Mouse (Mus musculus) stomach, postnatal 0 days (tissue): ENCODE measurements around the gene Tmem120b. TPM values are rescaled to one million over a fixed set of nuclear protein-coding genes. Genes with fewer than 3 reads are reported as not detected.

Source experiments
- ATAC-seq: fragments of 200-750 bp; cut with Nextera tagmentation; 2 replicates; pipeline ENCODE4 v1.8.0; 2017; ENCODE audit not compliant: low FRiP score, low TSS enrichment
- DNase-seq: peaks from one replicate; pipeline ENCODE4 v3.0.0-alpha.2; 2016; ENCODE audit warnings: low spot score
- H3K27ac ChIP-seq: fragments of 300-500 bp; sonication (generic); replicated peaks from 2 replicates; pipeline ENCODE4 v1.5.1; 2014; ENCODE audit warnings: mild to moderate bottlenecking, control low read depth
- H3K27me3 ChIP-seq: fragments of 300-500 bp; sonication (generic); 2 replicates; pipeline ENCODE4 v1.6.1; 2014; ENCODE audit warnings: low read length; ENCODE audit not compliant: control insufficient read depth, insufficient read depth
- H3K36me3 ChIP-seq: fragments of 300-500 bp; sonication (generic); 2 replicates; pipeline ENCODE4 v1.6.1; 2014; ENCODE audit warnings: low read length, mixed read lengths; ENCODE audit not compliant: control insufficient read depth, insufficient read depth
- H3K4me1 ChIP-seq: fragments of 300-500 bp; sonication (generic); replicated peaks from 2 replicates; pipeline ENCODE4 v1.6.1; 2014; ENCODE audit warnings: antibody characterized with exemption; ENCODE audit not compliant: control insufficient read depth, insufficient read depth
- H3K4me2 ChIP-seq: fragments of 300-500 bp; sonication (generic); replicated peaks from 2 replicates; pipeline ENCODE4 v1.6.1; 2014; ENCODE audit warnings: low read depth, mild to moderate bottlenecking, control low read depth, moderate library complexity
- H3K4me3 ChIP-seq: fragments of 300-500 bp; sonication (generic); 2 replicates; pipeline ENCODE4 v1.5.1; 2014; ENCODE audit warnings: low read depth, low read length, control low read depth
- H3K9ac ChIP-seq: fragments of 300-500 bp; sonication (generic); 2 replicates; pipeline ENCODE4 v1.6.1; 2014; ENCODE audit warnings: mild to moderate bottlenecking, low read length, control low read depth, mixed read lengths
- H3K9me3 ChIP-seq: fragments of 300-500 bp; sonication (generic); 2 replicates; pipeline ENCODE4 v1.6.1; 2016; ENCODE audit warnings: low read length; ENCODE audit not compliant: control insufficient read depth
- CTCF ChIP-seq: IDR thresholded peaks from 2 replicates; pipeline ENCODE4 v1.5.1; 2016; ENCODE audit warnings: antibody characterized with exemption, low read depth, mild to moderate bottlenecking, moderate library complexity
- EP300 ChIP-seq: optimal IDR thresholded peaks from 2 replicates; pipeline ENCODE3; 2016; ENCODE audit warnings: antibody characterized with exemption
- WGBS: fragments of 180-500 bp; shearing (Covaris S2); extraction: QIAGEN DNeasy Blood & Tissue Kit; methylation state at CpG from one replicate; pipeline ENCODE4 v1.1.7; 2014; 5-methylcytosine and 5-hydroxymethylcytosine counted together
- polyA plus RNA-seq: library from polyadenylated mRNA; unstranded; fragments of >200 nt; fragmentation: Nextera tagmentation; extraction: Ambion mirVana; gene quantifications from 2 replicates; pipeline ENCODE4 v1.2.1, GENCODE M21; 2015

Tmem120b gene
- polyA plus RNA-seq, 1 experiment from 2014 or later, result 9.1 TPM

- WGBS, result 40% methylated on average over 7 of the region's 7 CpGs
Measured at GRCm38 (mm10) chr5:123114924-123115323, 46.7 kb downstream of the Tmem120b start.

DNA sequence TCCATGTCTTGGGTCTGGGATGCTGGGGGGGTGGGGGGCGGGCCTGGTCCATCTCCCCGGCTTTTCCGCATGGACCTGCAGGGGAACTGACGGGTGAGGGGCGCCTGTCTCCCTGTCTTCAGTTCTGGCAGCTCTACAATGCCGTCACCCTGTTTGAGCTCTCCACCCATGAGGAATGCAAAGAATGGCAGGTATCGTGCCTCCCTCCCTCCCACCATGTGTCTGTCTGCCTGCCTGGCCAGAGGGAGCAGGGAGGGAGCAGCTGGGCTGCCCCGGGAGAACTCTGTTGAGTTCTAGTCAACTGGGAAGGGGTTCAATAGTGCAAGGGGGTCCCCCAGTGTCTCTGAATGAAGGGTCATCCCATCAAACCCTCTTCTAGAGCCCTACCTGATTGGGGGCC is 47.9 kb downstream of the Tmem120b start:
- 63% methylated on average over 8 of the region's 8 CpGs for WGBS
- ATAC-seq, result no peak
- no peak overlapping the region for H3K27ac ChIP-seq

More at GRCm38 (mm10) chr5:123114924-123115323, 46.7 kb downstream of the Tmem120b start:
- no peaks in the 10 kb centered on the region; the same call in 1 of the 2 replicates for H3K36me3 ChIP-seq
- no peaks in the 10 kb centered on the region for H3K9me3 ChIP-seq
- no peaks in the 10 kb centered on the region for H3K4me1 ChIP-seq
- H3K4me2 ChIP-seq, result no peak overlapping the region
- no peak overlapping the region for H3K4me3 ChIP-seq
- H3K9ac ChIP-seq, result no peak overlapping the region
- no peak for DNase-seq
- no peaks in the 10 kb centered on the region for H3K27me3 ChIP-seq
- TF ChIP-seq CTCF (peak; percentile 73), EP300 (no peak)
- no peak; the same call in 1 of the 2 replicates for ATAC-seq
- no peak overlapping the region for H3K27ac ChIP-seq

GRCm38 (mm10) chr5:123117257-123117656 is 49.0 kb downstream of the Tmem120b start:
- peak; percentile 86 for DNase-seq
- Histone ChIP-seq H3K4me2 (no peak overlapping the region), H3K27me3 (no peaks in the 10 kb centered on the region), H3K4me3 (no peak overlapping the region), H3K4me1 (no peaks in the 10 kb centered on the region), H3K9me3 (no peaks in the 10 kb centered on the region), H3K9ac (no peak overlapping the region), H3K27ac (no peak overlapping the region), H3K36me3 (no peaks in the 10 kb centered on the region; the same call in 1 of the 2 replicates)
- peak; percentile 74 for ATAC-seq
- TF ChIP-seq CTCF, result peak; percentile 93
- TF ChIP-seq EP300, result no peak
- 20% methylated on average over 10 of the region's 10 CpGs for WGBS

More for the DNA sequence above, 47.9 kb downstream of the Tmem120b start:
- no peak overlapping the region for H3K4me3 ChIP-seq
- no peaks in the 10 kb centered on the region for H3K27me3 ChIP-seq
- H3K9me3 ChIP-seq, result no peaks in the 10 kb centered on the region
- H3K36me3 ChIP-seq, result no peaks in the 10 kb centered on the region; the same call in 1 of the 2 replicates
- H3K4me2 ChIP-seq, result no peak overlapping the region
- no peak overlapping the region for H3K9ac ChIP-seq
- no peaks in the 10 kb centered on the region for H3K4me1 ChIP-seq
- TF ChIP-seq EP300, result no peak
- TF ChIP-seq CTCF, result no peak
- DNase-seq, result no peak

- TF ChIP-seq CTCF (no peak), EP300 (no peak)
- H3K9me3 ChIP-seq, result no peaks in the 10 kb centered on the region
- DNase-seq (peak; percentile 45), ATAC-seq (no peak)
- H3K4me1 ChIP-seq, result no peaks in the 10 kb centered on the region
- no peak overlapping the region for H3K27ac ChIP-seq
- no peak overlapping the region for H3K9ac ChIP-seq
- WGBS, result 60% methylated on average over 8 of the region's 8 CpGs
- no peak overlapping the region for H3K4me2 ChIP-seq
- H3K27me3 ChIP-seq, result no peaks in the 10 kb centered on the region
- no peaks in the 10 kb centered on the region; the same call in 1 of the 2 replicates for H3K36me3 ChIP-seq
- H3K4me3 ChIP-seq, result no peak overlapping the region
Measured at GRCm38 (mm10) chr5:123117773-123118172, 49.6 kb downstream of the Tmem120b start.

DNA sequence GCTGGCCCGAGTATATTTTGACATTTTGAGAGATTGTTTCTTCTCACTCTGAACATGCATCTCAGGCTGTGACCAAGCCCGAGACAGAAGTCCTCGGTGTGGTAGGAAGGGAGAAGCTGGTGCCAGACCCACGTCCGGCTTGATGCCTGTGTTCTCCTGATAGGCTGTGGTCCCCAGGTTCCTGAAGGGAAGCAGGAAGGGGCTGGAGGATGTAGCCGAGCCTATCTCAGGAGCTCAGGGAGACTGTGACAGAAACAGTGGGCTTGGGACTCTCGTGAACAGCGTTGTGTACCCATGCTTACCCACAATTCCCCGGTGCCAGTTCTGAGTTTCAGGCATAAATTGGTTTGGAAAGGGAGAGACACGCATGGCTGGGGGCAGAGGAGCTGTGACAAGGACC is 50.6 kb downstream of the Tmem120b start:
- DNase-seq, result no peak
- H3K9me3 ChIP-seq, result no peaks in the 10 kb centered on the region
- 66% methylated on average over 10 of the region's 10 CpGs for WGBS
- TF ChIP-seq EP300 (no peak), CTCF (no peak)
- no peak for ATAC-seq
- no peak overlapping the region for H3K9ac ChIP-seq
- no peaks in the 10 kb centered on the region; the same call in 1 of the 2 replicates for H3K36me3 ChIP-seq
- no peaks in the 10 kb centered on the region for H3K27me3 ChIP-seq
- H3K4me2 ChIP-seq, result no peak overlapping the region
- no peak overlapping the region for H3K4me3 ChIP-seq
- H3K27ac ChIP-seq, result no peak overlapping the region
- H3K4me1 ChIP-seq, result no peaks in the 10 kb centered on the region

- TF ChIP-seq EP300 (no peak), CTCF (no peak)
- H3K4me2 ChIP-seq, result no peak overlapping the region
- DNase-seq (no peak), ATAC-seq (no peak)
- no peak overlapping the region for H3K9ac ChIP-seq
- no peaks in the 10 kb centered on the region; the same call in 1 of the 2 replicates for H3K36me3 ChIP-seq
- no peaks in the 10 kb centered on the region for H3K27me3 ChIP-seq
- H3K4me3 ChIP-seq, result no peak overlapping the region
- H3K9me3 ChIP-seq, result no peaks in the 10 kb centered on the region
- H3K4me1 ChIP-seq, result no peaks in the 10 kb centered on the region
- WGBS, result 79% methylated on average over 7 of the region's 7 CpGs
- no peak overlapping the region for H3K27ac ChIP-seq
Measured at GRCm38 (mm10) chr5:123120624-123121215, 52.5 kb downstream of the Tmem120b start.
